Mouse (Mus musculus) brain, embryonic 14.5 days (tissue): Measurements from ENCODE around the gene Catsperg2.

Experiments
- CTCF ChIP-seq: fragments of 200-500 bp; IDR thresholded peaks from 2 replicates; pipeline ENCODE4 v1.5.1; 2012; ENCODE audit warnings: inconsistent platforms, mild to moderate bottlenecking, moderate library complexity, borderline replicate concordance; ENCODE audit not compliant: insufficient read depth, insufficient read length; ENCODE audit errors: extremely low read depth
- POLR2A ChIP-seq: fragments of 200-500 bp; IDR thresholded peaks from 2 replicates; pipeline ENCODE4 v1.6.1; 2012; ENCODE audit warnings: mild to moderate bottlenecking, inconsistent platforms, borderline replicate concordance; ENCODE audit not compliant: poor library complexity, insufficient read depth, insufficient read length, severe bottlenecking; ENCODE audit errors: extremely low read depth

DNA sequence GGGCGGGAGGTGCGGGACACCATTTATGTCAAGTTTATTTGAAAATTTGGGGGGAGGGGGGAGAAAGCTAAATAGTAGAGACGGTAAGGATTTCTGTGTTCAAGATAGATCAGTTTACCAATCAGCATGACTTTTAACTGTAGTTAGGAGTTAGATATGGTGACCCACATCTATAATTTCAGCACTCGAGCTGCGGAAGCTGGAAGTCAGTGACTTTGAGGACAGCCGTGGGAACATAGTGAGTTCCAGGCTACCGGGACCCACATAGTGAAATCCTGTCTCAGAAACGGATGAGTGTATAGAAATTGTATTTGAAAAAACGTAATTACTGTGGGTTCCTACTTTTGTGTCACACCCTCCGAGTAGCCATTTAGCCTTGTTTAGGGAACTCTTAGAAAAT is 42.1 kb upstream of the Catsperg2 start:
- TF ChIP-seq CTCF (no peak), POLR2A (no peak)
